Mouse (Mus musculus): ENCODE measurements around the gene Adipor1.

GRCm38 (mm10) chr1:134418414-134418975 is 3.3 kb downstream of the Adipor1 start:
- TF ChIP-seq CTCF (IDR thresholded peaks at IDR 0.05; ENCODE audit: borderline replicate concordance, extremely low read depth, insufficient read depth, insufficient read length) (no peak), POLR2A (IDR thresholded peaks at IDR 0.05; ENCODE audit: borderline replicate concordance, extremely low read depth, insufficient read depth, insufficient read length, poor library complexity, severe bottlenecking) (no peak)
